Mouse (Mus musculus): ENCODE data around the gene Fcho1. TPM values are rescaled to one million over a fixed set of nuclear protein-coding genes. Genes with fewer than 3 reads are reported as not detected.
"Not testable (repeated sequence)": the region's sequence is repeated elsewhere in the genome, so short reads cannot be mapped to it uniquely, and the experiment has no call there.

Fcho1 gene
- polyA plus RNA-seq (2016; fragmentation: Nextera tagmentation; extraction: Ambion mirVana) = 34.4 and 38.4 TPM in 2 replicates

- no peaks in the 10 kb centered on the region for H3K36me3 ChIP-seq
- H3K4me2 ChIP-seq (replicated peaks) = peak within 1 kb of the TSS; percentile 81
- H3K9ac ChIP-seq = peak within 1 kb of the TSS; percentile 75
- H3K4me3 ChIP-seq = peak within 1 kb of the TSS; percentile 64
- no peak within 1 kb of the TSS for H3K27ac ChIP-seq
- H3K4me1 ChIP-seq = peaks cover 23% of the 10 kb centered on the region
- WGBS = under 1% methylated on average over 54 of the region's 54 CpGs
- no peaks in the 10 kb centered on the region; the same call in 1 of the 2 replicates for H3K27me3 ChIP-seq (replicated peaks)
- no peaks in the 10 kb centered on the region for H3K9me3 ChIP-seq
- ATAC-seq (ENCODE audit: low FRiP score, low read depth) = peak; percentile 81
Observed at GRCm38 (mm10) chr8:71725122-71725924, at the start of gene Fcho1. Gene Fcho1 (minus strand): TSS chr8:71725716.

GRCm38 (mm10) chr8:71771336-71771735 lies 45.8 kb upstream of the Fcho1 start:
- H3K9me3 ChIP-seq = peaks cover 11% of the 10 kb centered on the region; the same call in 1 of the 2 replicates
- H3K27ac ChIP-seq = no peak overlapping the region
- H3K9ac ChIP-seq = no peak overlapping the region
- no peaks in the 10 kb centered on the region for H3K27me3 ChIP-seq (replicated peaks)
- H3K4me3 ChIP-seq = no peak overlapping the region
- no peaks in the 10 kb centered on the region for H3K36me3 ChIP-seq
- WGBS = 92% methylated on average over 15 of the region's 15 CpGs
- no peaks in the 10 kb centered on the region for H3K4me1 ChIP-seq
- ATAC-seq (ENCODE audit: low FRiP score, low read depth) = no peak
- no peak overlapping the region for H3K4me2 ChIP-seq (replicated peaks)

DNA sequence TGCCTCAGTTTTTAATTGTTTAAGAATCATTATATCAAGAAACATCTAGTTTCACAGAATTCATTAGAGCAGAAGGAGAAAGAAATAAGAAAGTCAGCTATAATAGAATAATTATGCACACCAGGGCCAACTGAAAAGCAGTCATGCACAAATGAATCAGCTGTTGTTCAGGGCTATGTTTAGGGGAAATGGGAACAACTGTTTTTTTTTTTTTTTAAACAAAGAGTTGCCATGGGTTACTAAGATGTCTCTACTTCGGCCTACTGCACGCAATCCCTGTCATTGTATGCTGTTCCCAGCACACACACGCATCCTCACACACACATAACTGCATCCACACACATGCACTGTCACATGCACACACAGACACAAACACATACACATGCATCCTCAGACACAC lies 33.3 kb upstream of the Fcho1 start:
- Histone ChIP-seq H3K9ac (no peak overlapping the region), H3K4me3 (no peak overlapping the region), H3K27ac (no peak overlapping the region), H3K27me3 (replicated peaks) (no peaks in the 10 kb centered on the region), H3K36me3 (no peaks in the 10 kb centered on the region), H3K9me3 (no peaks in the 10 kb centered on the region), H3K4me1 (no peaks in the 10 kb centered on the region), H3K4me2 (replicated peaks) (no peak overlapping the region)
- no peak for ATAC-seq (ENCODE audit: low FRiP score, low read depth)
- WGBS = 60% methylated on average over 3 of the region's 3 CpGs

DNA sequence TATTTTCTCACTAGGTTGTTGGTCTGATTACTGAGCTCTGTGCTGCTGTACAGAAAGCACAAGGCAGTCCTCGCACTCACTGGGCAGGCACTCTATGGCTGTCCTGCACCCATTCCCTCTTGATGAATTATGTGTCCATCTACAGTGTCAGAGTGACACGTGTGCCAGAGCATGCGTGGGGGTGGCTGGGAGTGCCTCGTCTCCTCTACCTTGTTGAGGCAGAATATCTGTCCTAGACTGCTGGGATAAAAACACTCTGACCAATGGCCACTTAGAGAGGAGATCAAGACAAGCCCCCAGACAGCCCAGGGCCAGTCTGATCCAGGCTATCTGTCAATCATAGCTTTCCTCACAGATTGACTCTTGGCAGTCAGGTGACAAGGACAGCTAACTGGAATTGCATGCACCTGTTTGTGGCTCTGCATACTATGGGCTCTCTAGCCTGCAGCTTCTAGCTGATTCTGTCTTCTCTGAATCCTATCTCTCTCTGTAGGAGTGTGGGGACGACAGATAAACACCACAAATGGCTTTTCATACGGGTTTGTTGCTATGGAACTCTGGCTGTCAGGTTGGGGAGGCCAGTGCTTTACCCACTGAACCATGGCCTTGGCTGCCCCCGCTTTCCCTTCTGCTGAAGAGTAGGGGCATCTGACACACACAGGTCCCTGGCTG lies 27.5 kb upstream of the Fcho1 start:
- H3K27ac ChIP-seq; H3K4me3 ChIP-seq; H3K4me2 ChIP-seq (replicated peaks); ATAC-seq (ENCODE audit: low FRiP score, low read depth); H3K27me3 ChIP-seq (replicated peaks); H3K9ac ChIP-seq; H3K36me3 ChIP-seq; H3K4me1 ChIP-seq; H3K9me3 ChIP-seq: not testable (repeated sequence)
- WGBS = 77% methylated on average over 7 of the region's 7 CpGs

GRCm38 (mm10) chr8:71752263-71752662 lies 26.7 kb upstream of the Fcho1 start:
- H3K4me3 ChIP-seq; H3K9me3 ChIP-seq; H3K36me3 ChIP-seq; H3K4me1 ChIP-seq; H3K9ac ChIP-seq; H3K27ac ChIP-seq; ATAC-seq (ENCODE audit: low FRiP score, low read depth); H3K27me3 ChIP-seq (replicated peaks); H3K4me2 ChIP-seq (replicated peaks): not testable (repeated sequence)

GRCm38 (mm10) chr8:71751337-71751886 lies 25.9 kb upstream of the Fcho1 start:
- not testable (repeated sequence) for H3K27me3 ChIP-seq (replicated peaks); H3K4me3 ChIP-seq; H3K36me3 ChIP-seq; H3K9me3 ChIP-seq; H3K4me1 ChIP-seq; H3K4me2 ChIP-seq (replicated peaks); H3K9ac ChIP-seq; H3K27ac ChIP-seq
- 67% methylated on average over 2 of the region's 2 CpGs for WGBS
- ATAC-seq (ENCODE audit: low FRiP score, low read depth) = 0 out of 2 replicates have a peak, but pooled peaks have one; percentile 13

GRCm38 (mm10) chr8:71749321-71750075 lies 24.0 kb upstream of the Fcho1 start:
- H3K9me3 ChIP-seq; H3K4me1 ChIP-seq; H3K27me3 ChIP-seq (replicated peaks); H3K4me2 ChIP-seq (replicated peaks); H3K4me3 ChIP-seq; H3K9ac ChIP-seq; H3K36me3 ChIP-seq; ATAC-seq (ENCODE audit: low FRiP score, low read depth); H3K27ac ChIP-seq: not testable (repeated sequence)
- 84% methylated on average over 6 of the region's 6 CpGs for WGBS

GRCm38 (mm10) chr8:71747082-71747481 lies 21.6 kb upstream of the Fcho1 start:
- not testable (repeated sequence) for H3K9ac ChIP-seq; H3K27ac ChIP-seq; H3K4me1 ChIP-seq; H3K4me2 ChIP-seq (replicated peaks); ATAC-seq (ENCODE audit: low FRiP score, low read depth); H3K4me3 ChIP-seq; H3K36me3 ChIP-seq; H3K9me3 ChIP-seq; H3K27me3 ChIP-seq (replicated peaks)

- Histone ChIP-seq H3K4me2 (replicated peaks) (no peak overlapping the region), H3K9ac (no peak overlapping the region), H3K36me3 (no peaks in the 10 kb centered on the region), H3K27me3 (replicated peaks) (0 out of 2 replicates have a peak, but pooled peaks cover 5% of the 10 kb centered on the region), H3K9me3 (no peaks in the 10 kb centered on the region), H3K27ac (no peak overlapping the region), H3K4me1 (peaks cover 7% of the 10 kb centered on the region), H3K4me3 (no peak overlapping the region)
- no peak for ATAC-seq (ENCODE audit: low FRiP score, low read depth)
- WGBS = 81% methylated on average over 1 of the region's 1 CpGs
Observed at GRCm38 (mm10) chr8:71745322-71745721, 19.8 kb upstream of the Fcho1 start.

DNA sequence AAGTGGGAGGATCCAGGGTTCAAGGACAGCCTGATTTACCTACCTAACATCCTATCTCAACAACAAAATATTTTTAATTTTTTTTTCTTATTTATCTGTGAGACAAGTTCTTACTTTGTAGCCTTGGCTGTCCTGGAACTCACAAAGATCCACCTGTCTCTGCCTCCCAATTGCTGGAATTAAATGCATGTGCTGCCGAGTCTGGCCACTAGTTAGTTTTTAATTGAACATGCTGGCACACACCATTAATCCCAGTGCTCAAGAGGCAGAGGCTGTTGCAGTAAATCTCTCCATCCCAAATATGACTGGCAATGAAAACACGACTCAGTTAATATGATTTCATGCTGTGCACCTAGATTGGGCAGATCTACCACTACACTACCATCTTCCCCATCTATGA lies 17.3 kb upstream of the Fcho1 start:
- WGBS = 47% methylated on average over 2 of the region's 2 CpGs
- no peaks in the 10 kb centered on the region for H3K36me3 ChIP-seq
- H3K4me3 ChIP-seq = no peak overlapping the region
- ATAC-seq (ENCODE audit: low FRiP score, low read depth) = no peak
- peaks cover 7% of the 10 kb centered on the region for H3K4me1 ChIP-seq
- no peak overlapping the region for H3K9ac ChIP-seq
- 0 out of 2 replicates have a peak, but pooled peaks cover 5% of the 10 kb centered on the region for H3K27me3 ChIP-seq (replicated peaks)
- H3K27ac ChIP-seq = no peak overlapping the region
- H3K4me2 ChIP-seq (replicated peaks) = no peak overlapping the region
- H3K9me3 ChIP-seq = no peaks in the 10 kb centered on the region

DNA sequence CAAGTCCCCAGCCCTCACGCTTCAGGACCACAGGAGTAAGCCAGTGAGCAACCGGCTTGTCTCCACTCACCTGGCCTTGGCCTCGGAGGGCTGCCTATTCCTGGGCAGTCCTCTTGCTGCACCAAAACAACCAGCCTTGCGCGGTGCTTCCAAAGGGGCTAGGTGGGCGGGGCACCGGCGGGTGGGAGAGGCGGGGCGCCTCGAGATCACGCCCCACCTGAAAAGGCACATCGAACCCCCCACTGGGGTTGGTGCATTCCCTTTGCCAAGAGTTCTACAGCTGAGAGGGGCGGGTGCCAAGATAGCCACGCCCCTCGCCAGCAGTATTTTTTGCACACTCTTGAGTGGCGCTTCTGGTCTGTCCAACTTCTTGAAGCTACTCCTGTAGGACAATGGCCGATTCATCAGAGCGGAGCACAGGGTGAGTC lies 16.2 kb upstream of the Fcho1 start:
- H3K27ac ChIP-seq = no peak overlapping the region
- 0 out of 2 replicates have a peak, but pooled peaks cover 5% of the 10 kb centered on the region for H3K27me3 ChIP-seq (replicated peaks)
- no peaks in the 10 kb centered on the region for H3K36me3 ChIP-seq
- H3K9ac ChIP-seq = no peak overlapping the region
- no peaks in the 10 kb centered on the region for H3K9me3 ChIP-seq
- WGBS = 7% methylated on average over 19 of the region's 19 CpGs
- no peak for ATAC-seq (ENCODE audit: low FRiP score, low read depth)
- peak overlapping the region; percentile 54 for H3K4me2 ChIP-seq (replicated peaks)
- peaks cover 7% of the 10 kb centered on the region for H3K4me1 ChIP-seq
- no peak overlapping the region for H3K4me3 ChIP-seq

- Histone ChIP-seq H3K4me1 (peaks cover 7% of the 10 kb centered on the region), H3K4me2 (replicated peaks) (peak overlapping the region; percentile 54), H3K9ac (no peak overlapping the region), H3K27me3 (replicated peaks) (0 out of 2 replicates have a peak, but pooled peaks cover 5% of the 10 kb centered on the region), H3K27ac (no peak overlapping the region), H3K4me3 (no peak overlapping the region), H3K36me3 (no peaks in the 10 kb centered on the region), H3K9me3 (no peaks in the 10 kb centered on the region)
- ATAC-seq (ENCODE audit: low FRiP score, low read depth) = no peak; the same call in 1 of the 2 replicates
- WGBS = 35% methylated on average over 3 of the region's 3 CpGs
Observed at GRCm38 (mm10) chr8:71741226-71741625, 15.7 kb upstream of the Fcho1 start.
